Mouse (Mus musculus): ENCODE results near the gene Gm20547. TPM values are rescaled to one million over a fixed set of nuclear protein-coding genes. Genes with fewer than 3 reads are reported as not detected.
A peak's percentile ranks its signal among the peaks of the same experiment; 100 is the strongest.

The Gm20547 gene
- polyA plus RNA-seq (2012; rRNA removed), result 0.03 TPM in 1 of 2 replicates, not detected in the other

- H3K4me1 ChIP-seq (replicated peaks; ENCODE audit: control insufficient read depth, insufficient read depth, low read length), result peaks cover 9% of the 10 kb centered on the region
- H3K36me3 ChIP-seq (ENCODE audit: control insufficient read depth, insufficient read depth, low read length), result no peaks in the 10 kb centered on the region
- WGBS, result 93% methylated on average over 14 of the region's 15 CpGs
- no peak within 1 kb of the TSS for H3K4me3 ChIP-seq (ENCODE audit: control insufficient read depth, insufficient read depth, low read length)
- H3K27ac ChIP-seq (ENCODE audit: control insufficient read depth, insufficient read depth, low read length), result no peak within 1 kb of the TSS
- TF ChIP-seq POLR2A (IDR thresholded peaks at IDR 0.05; ENCODE audit: control insufficient read depth, extremely low read depth, insufficient read depth, low read length, poor library complexity) (no peak), CTCF (IDR thresholded peaks at IDR 0.05; ENCODE audit: borderline replicate concordance, control insufficient read depth, extremely low read depth, insufficient read depth, low read length, poor library complexity) (no peak)
- no peaks in the 10 kb centered on the region for H3K27me3 ChIP-seq (ENCODE audit: control insufficient read depth, insufficient read depth, low read length)
- no peak for DNase-seq
Measured at GRCm38 (mm10) chr17:34881683-34882310, at the start of gene Gm20547. Gene Gm20547 (minus strand): TSS chr17:34882042.

- Histone ChIP-seq H3K4me1 (replicated peaks; ENCODE audit: control insufficient read depth, insufficient read depth, low read length) (peaks cover 10% of the 10 kb centered on the region), H3K27ac (ENCODE audit: control insufficient read depth, insufficient read depth, low read length) (peak within 1 kb of the TSS; percentile 55), H3K36me3 (ENCODE audit: control insufficient read depth, insufficient read depth, low read length) (peaks cover 8% of the 10 kb centered on the region), H3K4me3 (ENCODE audit: control insufficient read depth, insufficient read depth, low read length) (peak within 1 kb of the TSS; percentile 63), H3K27me3 (ENCODE audit: control insufficient read depth, insufficient read depth, low read length) (no peaks in the 10 kb centered on the region)
- under 1% methylated on average over 38 of the region's 38 CpGs for WGBS
- peak; percentile 94 for DNase-seq
- TF ChIP-seq POLR2A (IDR thresholded peaks at IDR 0.05; ENCODE audit: control insufficient read depth, extremely low read depth, insufficient read depth, low read length, poor library complexity) (peak; percentile 60), CTCF (IDR thresholded peaks at IDR 0.05; ENCODE audit: borderline replicate concordance, control insufficient read depth, extremely low read depth, insufficient read depth, low read length, poor library complexity) (peak; percentile 72; the same call in 1 of the 2 replicates)
Measured at GRCm38 (mm10) chr17:34931061-34931734, 49.4 kb upstream of the Gm20547 start, which contains the start of gene Neu1. Gene Neu1 (plus strand): TSS chr17:34931253.

GRCm38 (mm10) chr17:34928841-34929240 is 47.0 kb upstream of the Gm20547 start:
- Histone ChIP-seq H3K36me3 (ENCODE audit: control insufficient read depth, insufficient read depth, low read length) (no peaks in the 10 kb centered on the region), H3K27me3 (ENCODE audit: control insufficient read depth, insufficient read depth, low read length) (no peaks in the 10 kb centered on the region), H3K27ac (ENCODE audit: control insufficient read depth, insufficient read depth, low read length) (no peak overlapping the region), H3K4me3 (ENCODE audit: control insufficient read depth, insufficient read depth, low read length) (no peak overlapping the region), H3K4me1 (replicated peaks; ENCODE audit: control insufficient read depth, insufficient read depth, low read length) (peaks cover 10% of the 10 kb centered on the region)
- DNase-seq, result no peak
- TF ChIP-seq POLR2A (IDR thresholded peaks at IDR 0.05; ENCODE audit: control insufficient read depth, extremely low read depth, insufficient read depth, low read length, poor library complexity), result no peak
- no peak for TF ChIP-seq CTCF (IDR thresholded peaks at IDR 0.05; ENCODE audit: borderline replicate concordance, control insufficient read depth, extremely low read depth, insufficient read depth, low read length, poor library complexity)
- 87% methylated on average over 4 of the region's 4 CpGs for WGBS

- Histone ChIP-seq H3K36me3 (ENCODE audit: control insufficient read depth, insufficient read depth, low read length) (no peaks in the 10 kb centered on the region), H3K4me1 (replicated peaks; ENCODE audit: control insufficient read depth, insufficient read depth, low read length) (peaks cover 5% of the 10 kb centered on the region), H3K27ac (ENCODE audit: control insufficient read depth, insufficient read depth, low read length) (no peak overlapping the region), H3K4me3 (ENCODE audit: control insufficient read depth, insufficient read depth, low read length) (no peak overlapping the region), H3K27me3 (ENCODE audit: control insufficient read depth, insufficient read depth, low read length) (no peaks in the 10 kb centered on the region)
- TF ChIP-seq POLR2A (IDR thresholded peaks at IDR 0.05; ENCODE audit: control insufficient read depth, extremely low read depth, insufficient read depth, low read length, poor library complexity) (no peak), CTCF (IDR thresholded peaks at IDR 0.05; ENCODE audit: borderline replicate concordance, control insufficient read depth, extremely low read depth, insufficient read depth, low read length, poor library complexity) (no peak)
- no peak for DNase-seq
- 95% methylated on average over 18 of the region's 18 CpGs for WGBS
Measured at GRCm38 (mm10) chr17:34927306-34928019, 45.6 kb upstream of the Gm20547 start.

GRCm38 (mm10) chr17:34924258-34924657 is 42.4 kb upstream of the Gm20547 start:
- 62% methylated on average over 5 of the region's 5 CpGs for WGBS
- H3K4me3 ChIP-seq (ENCODE audit: control insufficient read depth, insufficient read depth, low read length), result no peak overlapping the region
- H3K4me1 ChIP-seq (replicated peaks; ENCODE audit: control insufficient read depth, insufficient read depth, low read length), result no peaks in the 10 kb centered on the region
- no peaks in the 10 kb centered on the region for H3K36me3 ChIP-seq (ENCODE audit: control insufficient read depth, insufficient read depth, low read length)
- no peaks in the 10 kb centered on the region for H3K27me3 ChIP-seq (ENCODE audit: control insufficient read depth, insufficient read depth, low read length)
- DNase-seq, result no peak
- TF ChIP-seq POLR2A (IDR thresholded peaks at IDR 0.05; ENCODE audit: control insufficient read depth, extremely low read depth, insufficient read depth, low read length, poor library complexity) (no peak), CTCF (IDR thresholded peaks at IDR 0.05; ENCODE audit: borderline replicate concordance, control insufficient read depth, extremely low read depth, insufficient read depth, low read length, poor library complexity) (no peak)
- no peak overlapping the region for H3K27ac ChIP-seq (ENCODE audit: control insufficient read depth, insufficient read depth, low read length)

GRCm38 (mm10) chr17:34922939-34923338 is 41.1 kb upstream of the Gm20547 start:
- no peak for TF ChIP-seq POLR2A (IDR thresholded peaks at IDR 0.05; ENCODE audit: control insufficient read depth, extremely low read depth, insufficient read depth, low read length, poor library complexity)
- 0 out of 2 replicates have a peak, but pooled peaks have one; percentile 14 for TF ChIP-seq CTCF (IDR thresholded peaks at IDR 0.05; ENCODE audit: borderline replicate concordance, control insufficient read depth, extremely low read depth, insufficient read depth, low read length, poor library complexity)
- Histone ChIP-seq H3K36me3 (ENCODE audit: control insufficient read depth, insufficient read depth, low read length) (no peaks in the 10 kb centered on the region), H3K27me3 (ENCODE audit: control insufficient read depth, insufficient read depth, low read length) (no peaks in the 10 kb centered on the region), H3K4me1 (replicated peaks; ENCODE audit: control insufficient read depth, insufficient read depth, low read length) (no peaks in the 10 kb centered on the region), H3K27ac (ENCODE audit: control insufficient read depth, insufficient read depth, low read length) (no peak overlapping the region), H3K4me3 (ENCODE audit: control insufficient read depth, insufficient read depth, low read length) (no peak overlapping the region)
- 74% methylated on average over 6 of the region's 6 CpGs for WGBS
- DNase-seq, result no peak
